Mouse (Mus musculus): ENCODE measurements around the gene Hao1. TPM values are rescaled to one million over a fixed set of nuclear protein-coding genes. Genes with fewer than 3 reads are reported as not detected.
A peak's percentile ranks its signal among the peaks of the same experiment; 100 is the strongest.

Hao1 gene
- polyA plus RNA-seq, 1 experiment from 2014 or later: not detected

- H3K27ac ChIP-seq: peak overlapping the region; percentile 57
- no peaks in the 10 kb centered on the region for H3K4me1 ChIP-seq
- 64% methylated on average over 10 of the region's 11 CpGs for whole genome bisulfite sequencing
- H3K27me3 ChIP-seq: no peaks in the 10 kb centered on the region
- no peak overlapping the region for H3K9ac ChIP-seq
- ATAC-seq (ENCODE audit: low FRiP score): 0 out of 2 replicates have a peak, but pooled peaks have one; percentile 38
- no peak overlapping the region for H3K4me3 ChIP-seq
- H3K9me3 ChIP-seq (replicated peaks): no peaks in the 10 kb centered on the region
- no peaks in the 10 kb centered on the region for H3K36me3 ChIP-seq
- H3K4me2 ChIP-seq (replicated peaks): peak overlapping the region; percentile 22; the same call in 1 of the 2 replicates
Observed at GRCm38 (mm10) chr2:134527419-134528114, 26.6 kb downstream of the Hao1 start.

- no peaks in the 10 kb centered on the region for H3K4me1 ChIP-seq
- no peak overlapping the region for H3K4me2 ChIP-seq (replicated peaks)
- H3K9ac ChIP-seq: no peak overlapping the region
- no peak overlapping the region for H3K27ac ChIP-seq
- no peaks in the 10 kb centered on the region for H3K36me3 ChIP-seq
- H3K27me3 ChIP-seq: no peaks in the 10 kb centered on the region
- no peak overlapping the region for H3K4me3 ChIP-seq
- H3K9me3 ChIP-seq (replicated peaks): no peaks in the 10 kb centered on the region
- no peak for ATAC-seq (ENCODE audit: low FRiP score)
Observed at GRCm38 (mm10) chr2:134518042-134518441, 36.1 kb downstream of the Hao1 start.

- Histone ChIP-seq H3K9ac (no peak overlapping the region), H3K27me3 (no peaks in the 10 kb centered on the region), H3K4me3 (no peak overlapping the region), H3K4me1 (no peaks in the 10 kb centered on the region), H3K27ac (no peak overlapping the region), H3K9me3 (replicated peaks) (no peaks in the 10 kb centered on the region), H3K36me3 (no peaks in the 10 kb centered on the region), H3K4me2 (replicated peaks) (no peak overlapping the region)
- 88% methylated on average over 3 of the region's 3 CpGs for WGBS
- ATAC-seq (ENCODE audit: low FRiP score): no peak
Observed at GRCm38 (mm10) chr2:134499777-134500176, 54.4 kb downstream of the Hao1 start.

- H3K9me3 ChIP-seq (replicated peaks): no peaks in the 10 kb centered on the region
- H3K36me3 ChIP-seq: no peaks in the 10 kb centered on the region
- no peak overlapping the region for H3K9ac ChIP-seq
- no peaks in the 10 kb centered on the region for H3K27me3 ChIP-seq
- no peak overlapping the region for H3K4me3 ChIP-seq
- whole genome bisulfite sequencing: 69% methylated on average over 7 of the region's 7 CpGs
- ATAC-seq (ENCODE audit: low FRiP score): no peak
- no peaks in the 10 kb centered on the region for H3K4me1 ChIP-seq
- no peak overlapping the region for H3K27ac ChIP-seq
- H3K4me2 ChIP-seq (replicated peaks): no peak overlapping the region
Observed at GRCm38 (mm10) chr2:134498450-134498849, 55.7 kb downstream of the Hao1 start.

- 0 out of 2 replicates have a peak, but pooled peaks cover 9% of the 10 kb centered on the region for H3K4me1 ChIP-seq
- H3K27ac ChIP-seq: no peak overlapping the region
- no peak for ATAC-seq (ENCODE audit: low FRiP score)
- H3K36me3 ChIP-seq: no peaks in the 10 kb centered on the region
- no peaks in the 10 kb centered on the region for H3K9me3 ChIP-seq (replicated peaks)
- WGBS: 87% methylated on average over 6 of the region's 6 CpGs
- no peak overlapping the region for H3K4me2 ChIP-seq (replicated peaks)
- H3K9ac ChIP-seq: no peak overlapping the region
- H3K4me3 ChIP-seq: no peak overlapping the region
- no peaks in the 10 kb centered on the region for H3K27me3 ChIP-seq
Observed at GRCm38 (mm10) chr2:134488671-134489070, 65.5 kb downstream of the Hao1 start.

GRCm38 (mm10) chr2:134486055-134486834 is 67.9 kb downstream of the Hao1 start:
- Histone ChIP-seq H3K27me3 (no peaks in the 10 kb centered on the region), H3K4me1 (0 out of 2 replicates have a peak, but pooled peaks cover 11% of the 10 kb centered on the region), H3K9me3 (replicated peaks) (no peaks in the 10 kb centered on the region), H3K9ac (no peak overlapping the region), H3K4me2 (replicated peaks) (no peak overlapping the region), H3K27ac (no peak overlapping the region), H3K36me3 (no peaks in the 10 kb centered on the region), H3K4me3 (no peak overlapping the region)
- WGBS: 31% methylated on average over 11 of the region's 11 CpGs
- ATAC-seq (ENCODE audit: low FRiP score): peak; percentile 70; the same call in 1 of the 2 replicates

- Histone ChIP-seq H3K4me1 (0 out of 2 replicates have a peak, but pooled peaks cover 11% of the 10 kb centered on the region), H3K9ac (no peak overlapping the region), H3K4me2 (replicated peaks) (no peak overlapping the region), H3K4me3 (no peak overlapping the region), H3K36me3 (no peaks in the 10 kb centered on the region), H3K9me3 (replicated peaks) (no peaks in the 10 kb centered on the region), H3K27me3 (no peaks in the 10 kb centered on the region), H3K27ac (no peak overlapping the region)
- WGBS: 35% methylated on average over 4 of the region's 4 CpGs
- peak; percentile 44; the same call in 1 of the 2 replicates for ATAC-seq (ENCODE audit: low FRiP score)
Observed at GRCm38 (mm10) chr2:134482683-134483082, 71.5 kb downstream of the Hao1 start.

GRCm38 (mm10) chr2:134481759-134482158 is 72.4 kb downstream of the Hao1 start:
- Histone ChIP-seq H3K36me3 (no peaks in the 10 kb centered on the region), H3K4me1 (0 out of 2 replicates have a peak, but pooled peaks cover 11% of the 10 kb centered on the region), H3K27ac (no peak overlapping the region), H3K9ac (no peak overlapping the region), H3K27me3 (no peaks in the 10 kb centered on the region), H3K9me3 (replicated peaks) (no peaks in the 10 kb centered on the region), H3K4me3 (no peak overlapping the region), H3K4me2 (replicated peaks) (no peak overlapping the region)
- 19% methylated on average over 8 of the region's 8 CpGs for WGBS
- peak; percentile 23; the same call in 1 of the 2 replicates for ATAC-seq (ENCODE audit: low FRiP score)

- WGBS: 95% methylated on average over 6 of the region's 6 CpGs
- no peak overlapping the region for H3K4me2 ChIP-seq (replicated peaks)
- H3K9ac ChIP-seq: no peak overlapping the region
- H3K4me1 ChIP-seq: 0 out of 2 replicates have a peak, but pooled peaks cover 8% of the 10 kb centered on the region
- no peak overlapping the region for H3K4me3 ChIP-seq
- H3K27ac ChIP-seq: no peak overlapping the region
- H3K27me3 ChIP-seq: no peaks in the 10 kb centered on the region
- no peaks in the 10 kb centered on the region for H3K9me3 ChIP-seq (replicated peaks)
- H3K36me3 ChIP-seq: no peaks in the 10 kb centered on the region
- ATAC-seq (ENCODE audit: low FRiP score): no peak
Observed at GRCm38 (mm10) chr2:134481174-134481573, 73.0 kb downstream of the Hao1 start.

- Histone ChIP-seq H3K27ac (no peak overlapping the region), H3K4me1 (no peaks in the 10 kb centered on the region), H3K9ac (no peak overlapping the region), H3K27me3 (no peaks in the 10 kb centered on the region), H3K4me3 (no peak overlapping the region), H3K36me3 (no peaks in the 10 kb centered on the region), H3K9me3 (replicated peaks) (no peaks in the 10 kb centered on the region), H3K4me2 (replicated peaks) (no peak overlapping the region)
- no peak for ATAC-seq (ENCODE audit: low FRiP score)
- 76% methylated on average over 2 of the region's 2 CpGs for WGBS
Observed at GRCm38 (mm10) chr2:134465132-134465531, 89.0 kb downstream of the Hao1 start.

- no peak overlapping the region for H3K27ac ChIP-seq
- 82% methylated on average over 6 of the region's 6 CpGs for WGBS
- H3K4me2 ChIP-seq (replicated peaks): no peak overlapping the region
- no peaks in the 10 kb centered on the region for H3K36me3 ChIP-seq
- H3K4me1 ChIP-seq: no peaks in the 10 kb centered on the region
- no peaks in the 10 kb centered on the region for H3K9me3 ChIP-seq (replicated peaks)
- H3K9ac ChIP-seq: no peak overlapping the region
- ATAC-seq (ENCODE audit: low FRiP score): no peak
- no peaks in the 10 kb centered on the region for H3K27me3 ChIP-seq
- no peak overlapping the region for H3K4me3 ChIP-seq
Observed at GRCm38 (mm10) chr2:134462321-134462720, 91.8 kb downstream of the Hao1 start.

- no peaks in the 10 kb centered on the region for H3K9me3 ChIP-seq (replicated peaks)
- H3K4me2 ChIP-seq (replicated peaks): no peak overlapping the region
- H3K27me3 ChIP-seq: no peaks in the 10 kb centered on the region
- H3K27ac ChIP-seq: no peak overlapping the region
- ATAC-seq (ENCODE audit: low FRiP score): no peak
- 76% methylated on average over 5 of the region's 5 CpGs for WGBS
- no peak overlapping the region for H3K9ac ChIP-seq
- H3K4me1 ChIP-seq: peaks cover 4% of the 10 kb centered on the region; the same call in 1 of the 2 replicates
- H3K4me3 ChIP-seq: no peak overlapping the region
- no peaks in the 10 kb centered on the region for H3K36me3 ChIP-seq
Observed at GRCm38 (mm10) chr2:134460831-134461230, 93.3 kb downstream of the Hao1 start.

Data from hindbrain, embryonic 12.5 days (tissue).